Mouse (Mus musculus) adrenal gland, adult 2 months (tissue): ENCODE data around the gene Lima1. TPM values are rescaled to one million over a fixed set of nuclear protein-coding genes. Genes with fewer than 3 reads are reported as not detected.

ENCODE experiments used
- DNase-seq: peaks from one replicate; pipeline ENCODE4 v3.0.0; 2021
- polyA plus RNA-seq: library from polyadenylated mRNA; depleted of rRNA; stranded (reverse); fragments of >200 nt; gene quantifications from 2 replicates; pipeline ENCODE4 v1.2.3, GENCODE M21; 2012; rRNA removed
- total RNA-seq, 2 experiments: library from RNA; stranded (reverse); gene quantifications; 2 replicates each; pipeline ENCODE4 v1.2.3; 2021

Gene Lima1
- total and polyA plus RNA-seq, 3 experiments: 8.3 to 50.0 (median 35.3) TPM

- peak; percentile 48 for DNase-seq
These were observed 142.1 kb downstream of the Lima1 start for GRCm38 (mm10) chr15:99733186-99733585.

GRCm38 (mm10) chr15:99731678-99732077 lies 143.6 kb downstream of the Lima1 start:
- DNase-seq: no peak

GRCm38 (mm10) chr15:99731167-99731566 lies 144.1 kb downstream of the Lima1 start:
- no peak for DNase-seq

- no peak for DNase-seq
These were observed 146.0 kb downstream of the Lima1 start for GRCm38 (mm10) chr15:99729056-99729783.

Other genes starting within 250 kb of the Lima1 start
- 1 to 10 TPM; 2.8 to 3.7 TPM for gene Racgap1, start 223.8 kb downstream of the Lima1 start, total RNA-seq
- gene Racgap1, start 223.8 kb downstream of the Lima1 start, polyA plus RNA-seq: 2.6 and 2.7 TPM in 2 replicates
- under 1 TPM; 0.59 to 0.72 TPM for gene Asic1, start 205.1 kb downstream of the Lima1 start, total RNA-seq
- 0.37 and 0.71 TPM in 2 replicates for gene Asic1, start 205.1 kb downstream of the Lima1 start, polyA plus RNA-seq
- 10 to 100 TPM; 37.6 to 53.6 TPM for gene Smarcd1, start 173.3 kb downstream of the Lima1 start, total RNA-seq
- 74.6 and 76.9 TPM in 2 replicates for gene Smarcd1, start 173.3 kb downstream of the Lima1 start, polyA plus RNA-seq
- gene Gm17349, start 170.0 kb downstream of the Lima1 start, total RNA-seq: 10 to 100 TPM; 22.1 to 33.4 TPM
- gene Gm17349, start 170.0 kb downstream of the Lima1 start, polyA plus RNA-seq: 111 and 156 TPM in 2 replicates
- gene Gpd1, start 157.9 kb downstream of the Lima1 start, total RNA-seq: 1,000 to 10,000 TPM; 1,060 to 1,239 TPM
- 708 and 828 TPM in 2 replicates for gene Gpd1, start 157.9 kb downstream of the Lima1 start, polyA plus RNA-seq
- gene Cox14, start 149.8 kb downstream of the Lima1 start, total RNA-seq: 100 to 1,000 TPM; 202 to 243 TPM
- 685 and 754 TPM in 2 replicates for gene Cox14, start 149.8 kb downstream of the Lima1 start, polyA plus RNA-seq
- 10 to 100 TPM; 46.4 to 54.6 TPM for gene Cers5, start 102.6 kb downstream of the Lima1 start, total RNA-seq
- gene Cers5, start 102.6 kb downstream of the Lima1 start, polyA plus RNA-seq: 26.1 and 32.6 TPM in 2 replicates
- gene Fam186a, start 91.6 kb upstream of the Lima1 start, total RNA-seq: under 1 TPM; 0.29 to 0.31 TPM
- 0.08 and 0.13 TPM in 2 replicates for gene Fam186a, start 91.6 kb upstream of the Lima1 start, polyA plus RNA-seq
- 100 to 1,000 TPM in 1 of 2 experiments, 10 to 100 TPM in 1; 61.9 to 101 TPM for gene Larp4, start 94.6 kb upstream of the Lima1 start, total RNA-seq
- gene Larp4, start 94.6 kb upstream of the Lima1 start, polyA plus RNA-seq: 26.4 and 33.6 TPM in 2 replicates
- gene Dip2b, start 163.2 kb upstream of the Lima1 start, total RNA-seq: 10 to 100 TPM; 13.8 to 14.6 TPM
- gene Dip2b, start 163.2 kb upstream of the Lima1 start, polyA plus RNA-seq: 3.4 and 4.7 TPM in 2 replicates